Mouse (Mus musculus) kidney, adult 2 months (tissue): ENCODE results near the gene Kank1. TPM values are rescaled to one million over a fixed set of nuclear protein-coding genes. Genes with fewer than 3 reads are reported as not detected.

Source experiments
- DNase-seq: peaks from one replicate; pipeline ENCODE4 v3.0.0; 2021
- H3K27ac ChIP-seq: fragments of 200-500 bp; 2 replicates; pipeline ENCODE4 v1.5.1; 2012; ENCODE audit warnings: low read depth, low read length, control low read depth, inconsistent platforms; ENCODE audit not compliant: insufficient read depth
- H3K27me3 ChIP-seq: fragments of 200-500 bp; replicated peaks from 2 replicates; pipeline ENCODE4 v1.6.1; 2012; ENCODE audit warnings: mild to moderate bottlenecking, moderate library complexity, low read length, inconsistent platforms; ENCODE audit not compliant: control insufficient read depth, insufficient read depth
- H3K36me3 ChIP-seq: fragments of 200-500 bp; 2 replicates; pipeline ENCODE4 v1.6.1; 2012; ENCODE audit warnings: mild to moderate bottlenecking, moderate library complexity, low read length, inconsistent platforms; ENCODE audit not compliant: control insufficient read depth, insufficient read depth
- H3K4me1 ChIP-seq: fragments of 200-500 bp; 2 replicates; pipeline ENCODE4 v1.6.1; 2011; ENCODE audit warnings: low read length; ENCODE audit not compliant: control insufficient read depth, insufficient read depth
- H3K4me3 ChIP-seq: fragments of 200-500 bp; 2 replicates; pipeline ENCODE4 v1.5.1; 2011; ENCODE audit warnings: mild to moderate bottlenecking, low read depth, low read length, control low read depth; ENCODE audit not compliant: insufficient read depth
- CTCF ChIP-seq: fragments of 200-500 bp; conservative IDR thresholded peaks from 2 replicates; pipeline ENCODE4 v1.5.1; 2011; ENCODE audit warnings: low read depth, mild to moderate bottlenecking, control low read depth, low read length, moderate library complexity, mixed read lengths; ENCODE audit not compliant: insufficient read depth, insufficient read length
- POLR2A ChIP-seq: fragments of 200-500 bp; IDR thresholded peaks from one replicate; pipeline ENCODE4 v1.6.1; 2011; ENCODE audit warnings: low read depth, low read length, control low read depth
- WGBS: fragments of 180-500 bp; shearing (Covaris S2); methylation state at CpG from one replicate; pipeline ENCODE4 v1.1.7; 2018; 5-methylcytosine and 5-hydroxymethylcytosine counted together
- polyA plus RNA-seq: library from polyadenylated mRNA; depleted of rRNA; stranded (reverse); fragments of >200 nt; gene quantifications from 2 replicates; pipeline ENCODE4 v1.2.3, GENCODE M21; 2012

Kank1 gene
- polyA plus RNA-seq, 1 experiment: 56.0 TPM

GRCm38 (mm10) chr19:25417671-25418070 lies 180.9 kb downstream of the Kank1 start:
- 48% methylated on average over 3 of the region's 3 CpGs for WGBS
- Histone ChIP-seq H3K4me3 (no peak overlapping the region), H3K27ac (no peak overlapping the region), H3K4me1 (peaks cover 39% of the 10 kb centered on the region), H3K27me3 (no peaks in the 10 kb centered on the region), H3K36me3 (peaks cover 3% of the 10 kb centered on the region; the same call in 1 of the 2 replicates)
- peak; percentile 68 for DNase-seq
- TF ChIP-seq POLR2A: no peak
- TF ChIP-seq CTCF: no peak

- TF ChIP-seq CTCF (no peak), POLR2A (no peak)
- no peak overlapping the region for H3K4me3 ChIP-seq
- no peak overlapping the region for H3K27ac ChIP-seq
- WGBS: 55% methylated on average over 8 of the region's 8 CpGs
- no peak for DNase-seq
- H3K4me1 ChIP-seq: peaks cover 29% of the 10 kb centered on the region
- no peaks in the 10 kb centered on the region for H3K27me3 ChIP-seq
- peaks cover 11% of the 10 kb centered on the region for H3K36me3 ChIP-seq
Measured at GRCm38 (mm10) chr19:25419983-25420382, 183.2 kb downstream of the Kank1 start.

GRCm38 (mm10) chr19:25422096-25422495 lies 185.3 kb downstream of the Kank1 start:
- DNase-seq: peak; percentile 90
- 0 out of 2 replicates have a peak overlapping the region, but pooled peaks have one; percentile 52 for H3K27ac ChIP-seq
- no peak overlapping the region for H3K4me3 ChIP-seq
- H3K36me3 ChIP-seq: peaks cover 14% of the 10 kb centered on the region
- TF ChIP-seq CTCF (no peak), POLR2A (no peak)
- H3K27me3 ChIP-seq: no peaks in the 10 kb centered on the region
- 38% methylated on average over 7 of the region's 7 CpGs for WGBS
- H3K4me1 ChIP-seq: peaks cover 21% of the 10 kb centered on the region

- TF ChIP-seq POLR2A (no peak), CTCF (no peak)
- H3K27ac ChIP-seq: no peak overlapping the region
- no peaks in the 10 kb centered on the region for H3K27me3 ChIP-seq
- no peak for DNase-seq
- H3K4me3 ChIP-seq: no peak overlapping the region
- 81% methylated on average over 5 of the region's 5 CpGs for WGBS
- peaks cover 21% of the 10 kb centered on the region for H3K4me1 ChIP-seq
- H3K36me3 ChIP-seq: peaks cover 14% of the 10 kb centered on the region
Measured at GRCm38 (mm10) chr19:25423371-25423770, 186.6 kb downstream of the Kank1 start.

DNA sequence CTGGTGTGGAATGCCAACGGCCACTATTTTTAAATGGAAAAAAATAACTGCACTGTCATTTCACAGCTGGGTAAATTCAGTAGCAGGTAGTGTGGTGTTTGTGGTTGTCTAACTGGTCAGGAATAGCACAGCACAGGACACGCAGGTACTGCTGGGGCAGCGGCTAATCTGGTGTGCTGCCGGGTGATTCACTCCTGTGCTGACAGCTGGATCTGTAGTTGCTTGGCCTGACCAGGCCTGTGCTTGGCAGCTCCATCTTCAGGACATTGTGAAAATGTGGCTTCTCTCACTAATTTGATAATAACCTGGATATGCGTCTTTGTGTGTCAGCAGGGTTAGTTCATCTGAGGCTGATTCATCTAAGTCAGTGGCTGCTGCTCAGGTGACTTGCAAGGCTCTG lies 189.7 kb downstream of the Kank1 start:
- no peak for TF ChIP-seq POLR2A
- no peak for TF ChIP-seq CTCF
- H3K27ac ChIP-seq: no peak overlapping the region
- no peaks in the 10 kb centered on the region for H3K27me3 ChIP-seq
- H3K4me1 ChIP-seq: peaks cover 7% of the 10 kb centered on the region; the same call in 1 of the 2 replicates
- no peak for DNase-seq
- 85% methylated on average over 5 of the region's 5 CpGs for WGBS
- H3K36me3 ChIP-seq: peaks cover 15% of the 10 kb centered on the region
- no peak overlapping the region for H3K4me3 ChIP-seq

DNA sequence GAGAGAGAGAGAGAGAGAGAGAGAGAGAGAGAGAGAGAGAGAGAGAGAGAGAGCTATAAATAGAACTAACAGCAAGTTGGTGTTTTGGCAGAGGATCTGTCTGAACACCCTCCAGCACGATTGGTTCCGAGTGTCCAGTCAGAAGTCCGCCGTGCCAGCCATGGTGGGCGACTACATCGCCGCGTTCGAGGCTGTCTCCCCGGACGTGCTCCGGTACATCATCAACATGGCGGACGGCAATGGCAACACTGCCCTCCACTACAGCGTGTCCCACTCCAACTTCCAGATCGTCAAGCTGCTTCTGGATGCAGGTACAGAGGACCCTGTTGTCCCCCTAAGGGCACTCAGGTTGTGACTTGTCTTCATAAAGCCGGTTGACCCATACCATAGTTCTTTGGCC lies 191.1 kb downstream of the Kank1 start:
- H3K36me3 ChIP-seq: peaks cover 12% of the 10 kb centered on the region
- H3K27ac ChIP-seq: no peak overlapping the region
- DNase-seq: no peak
- H3K4me1 ChIP-seq: no peaks in the 10 kb centered on the region
- WGBS: 91% methylated on average over 17 of the region's 17 CpGs
- H3K27me3 ChIP-seq: no peaks in the 10 kb centered on the region
- TF ChIP-seq CTCF: no peak
- H3K4me3 ChIP-seq: no peak overlapping the region

GRCm38 (mm10) chr19:25428338-25428962 lies 191.7 kb downstream of the Kank1 start:
- H3K27ac ChIP-seq: no peak overlapping the region
- 83% methylated on average over 13 of the region's 13 CpGs for WGBS
- no peaks in the 10 kb centered on the region for H3K4me1 ChIP-seq
- no peak overlapping the region for H3K4me3 ChIP-seq
- no peaks in the 10 kb centered on the region for H3K27me3 ChIP-seq
- peaks cover 8% of the 10 kb centered on the region for H3K36me3 ChIP-seq
- no peak for DNase-seq
- TF ChIP-seq CTCF (no peak), POLR2A (no peak)

DNA sequence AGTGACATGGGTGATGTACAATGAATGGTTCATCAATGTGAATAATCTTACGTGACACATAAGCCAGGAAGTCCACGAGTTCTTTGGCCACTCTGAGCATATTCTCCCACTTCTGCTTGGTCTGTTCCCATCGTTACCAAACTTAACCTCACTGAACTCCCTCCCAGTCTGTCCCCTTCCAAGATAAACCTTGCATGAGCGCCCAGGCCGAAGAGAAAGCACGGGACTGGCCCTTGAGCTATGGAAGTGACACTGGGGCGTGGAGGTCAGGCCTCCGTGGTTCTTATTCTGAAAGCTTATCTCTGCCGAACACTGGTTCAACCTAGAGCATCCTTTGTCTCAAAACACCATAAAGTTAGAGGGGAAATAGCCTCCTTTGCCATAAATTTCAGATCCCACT lies 194.7 kb downstream of the Kank1 start:
- H3K4me1 ChIP-seq: no peaks in the 10 kb centered on the region
- no peak for TF ChIP-seq CTCF
- no peak for TF ChIP-seq POLR2A
- no peak for DNase-seq
- 36% methylated on average over 9 of the region's 9 CpGs for WGBS
- no peak overlapping the region for H3K4me3 ChIP-seq
- H3K27ac ChIP-seq: no peak overlapping the region
- no peaks in the 10 kb centered on the region for H3K27me3 ChIP-seq
- H3K36me3 ChIP-seq: peaks cover 1% of the 10 kb centered on the region; the same call in 1 of the 2 replicates
